Mouse (Mus musculus) neutrophil, adult 59 days (primary cell): ENCODE measurements around the gene Stag1. TPM values are rescaled to one million over a fixed set of nuclear protein-coding genes. Genes with fewer than 3 reads are reported as not detected.

Source experiments
- total RNA-seq, 2 experiments: library from RNA; stranded (reverse); gene quantifications; 1 replicate in 1 of 2; 2 replicates in 1 of 2; pipeline ENCODE4 v1.2.4; 2023

Stag1 gene
- total RNA-seq, result 10 to 100 TPM; 48.9 to 50.1 TPM

GRCm38 (mm10) chr9:100597546-100597945 is at the start of gene Stag1:
Stag1 (plus strand) TSS chr9:100597798.

DNA sequence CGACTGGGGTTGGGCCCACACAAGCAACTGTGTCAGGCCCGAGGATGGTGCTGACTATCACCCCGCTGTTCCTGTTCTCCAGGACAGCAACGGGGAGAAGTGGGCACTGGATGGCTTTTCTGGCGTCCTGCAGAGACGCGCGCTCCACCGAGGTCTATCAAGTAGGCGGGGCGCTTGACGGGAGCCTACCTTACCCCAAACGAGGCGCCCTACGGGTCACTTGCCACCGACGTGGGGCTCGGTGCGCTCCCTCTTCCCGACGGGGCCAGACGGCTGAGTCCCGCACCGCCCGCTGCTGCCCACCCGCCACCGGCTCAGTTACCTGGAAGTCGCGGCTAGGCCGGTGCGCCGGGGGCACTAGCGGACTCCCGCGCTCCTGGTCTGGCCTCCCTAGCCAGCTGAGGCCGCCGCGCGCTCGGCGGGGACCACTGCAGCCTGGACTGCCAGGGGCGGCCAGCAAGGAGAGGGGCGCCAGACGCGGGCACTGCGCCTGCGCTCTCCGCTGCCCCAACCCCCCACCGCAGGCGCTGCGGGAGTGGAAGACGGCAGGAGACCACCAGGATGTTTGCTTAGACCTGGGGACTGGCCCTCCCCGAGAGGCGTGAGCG is 26.9 kb upstream of the Stag1 start, which contains the start of gene Slc35g2:
Gene Slc35g2, minus strand, starts transcription at position 465 of the 608 bp plus-strand sequence.

Other genes starting within 250 kb of the Stag1 start
- 1 to 10 TPM; 2.4 TPM for gene Il20rb, start 111.0 kb upstream of the Stag1 start, total RNA-seq
- 10 to 100 TPM; 51.6 to 54.9 TPM for gene Nck1, start 51.7 kb upstream of the Stag1 start, total RNA-seq
- not detected for gene Slc35g2, start 26.7 kb upstream of the Stag1 start, total RNA-seq